Mouse (Mus musculus) hindbrain, embryonic 12.5 days (tissue): ENCODE results near the gene Fkbpl. TPM values are rescaled to one million over a fixed set of nuclear protein-coding genes. Genes with fewer than 3 reads are reported as not detected.

Experiments used
- ATAC-seq: fragments of 200-750 bp; cut with Nextera tagmentation; 2 replicates; pipeline ENCODE4 v1.8.0; 2017; ENCODE audit warnings: moderate TSS enrichment; ENCODE audit not compliant: low FRiP score
- H3K27ac ChIP-seq: fragments of 300-500 bp; sonication (generic); 2 replicates; pipeline ENCODE4 v1.5.1; 2016; ENCODE audit warnings: mild to moderate bottlenecking
- H3K27me3 ChIP-seq: fragments of 300-500 bp; sonication (generic); 2 replicates; pipeline ENCODE4 v1.6.1; 2016; ENCODE audit warnings: mild to moderate bottlenecking
- H3K36me3 ChIP-seq: fragments of 300-500 bp; sonication (generic); 2 replicates; pipeline ENCODE4 v1.6.1; 2016; ENCODE audit warnings: mild to moderate bottlenecking
- H3K4me1 ChIP-seq: fragments of 300-500 bp; sonication (generic); 2 replicates; pipeline ENCODE4 v1.6.1; 2016
- H3K4me2 ChIP-seq: fragments of 300-500 bp; sonication (generic); replicated peaks from 2 replicates; pipeline ENCODE4 v1.6.1; 2016; ENCODE audit warnings: mild to moderate bottlenecking
- H3K4me3 ChIP-seq: fragments of 300-500 bp; sonication (generic); 2 replicates; pipeline ENCODE4 v1.5.1; 2016; ENCODE audit warnings: mild to moderate bottlenecking
- H3K9ac ChIP-seq: fragments of 300-500 bp; sonication (generic); 2 replicates; pipeline ENCODE4 v1.6.1; 2016; ENCODE audit warnings: mild to moderate bottlenecking, moderate library complexity
- H3K9me3 ChIP-seq: fragments of 300-500 bp; sonication (generic); replicated peaks from 2 replicates; pipeline ENCODE4 v1.6.1; 2016; ENCODE audit warnings: mild to moderate bottlenecking
- WGBS: fragments of 180-500 bp; shearing (Covaris S2); methylation state at CpG from one replicate; pipeline ENCODE4 v1.1.7; 2016; 5-methylcytosine and 5-hydroxymethylcytosine counted together
- polyA plus RNA-seq: library from polyadenylated mRNA; unstranded; fragments of >200 nt; fragmentation: Nextera tagmentation; extraction: Ambion mirVana; gene quantifications from 2 replicates; pipeline ENCODE4 v1.2.1, GENCODE M21; 2016

The Fkbpl gene
- polyA plus RNA-seq, 1 experiment from 2014 or later: 15.7 TPM

DNA sequence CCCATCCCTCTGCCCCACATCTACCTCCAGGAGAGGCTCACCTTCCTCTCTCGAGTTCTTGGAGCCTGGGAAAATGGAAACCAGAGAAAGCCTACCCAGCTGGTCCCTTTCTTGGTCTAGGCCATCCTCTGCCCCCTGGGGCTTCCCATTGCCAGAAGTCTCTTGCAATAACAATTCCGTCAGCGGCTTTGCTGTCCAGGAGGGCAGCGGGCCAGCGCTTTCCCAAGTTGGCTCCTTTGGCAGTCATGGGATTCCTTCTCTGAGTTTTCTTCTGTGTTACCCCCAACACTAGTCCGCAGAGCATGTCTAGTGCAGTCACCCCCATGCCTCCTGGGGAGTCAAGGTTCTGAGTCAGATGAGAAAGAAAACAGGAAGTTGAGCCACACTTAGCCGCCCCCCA lies 48.3 kb downstream of the Fkbpl start:
- H3K9ac ChIP-seq: no peak overlapping the region
- no peak overlapping the region for H3K27ac ChIP-seq
- 59% methylated on average over 7 of the region's 7 CpGs for WGBS

More for the DNA sequence above, 48.3 kb downstream of the Fkbpl start:
- no peak for ATAC-seq
- no peaks in the 10 kb centered on the region for H3K36me3 ChIP-seq
- no peak overlapping the region for H3K4me2 ChIP-seq
- H3K4me1 ChIP-seq: no peaks in the 10 kb centered on the region
- H3K27me3 ChIP-seq: peaks cover 5% of the 10 kb centered on the region; the same call in 1 of the 2 replicates
- no peak overlapping the region for H3K4me3 ChIP-seq
- H3K9me3 ChIP-seq: no peaks in the 10 kb centered on the region

Other genes starting within 250 kb of the Fkbpl start
- 1.9 and 2.5 TPM in 2 replicates for gene BC051142, start 245.9 kb upstream of the Fkbpl start, polyA plus RNA-seq
- gene Btnl4, start 167.4 kb upstream of the Fkbpl start, polyA plus RNA-seq: not detected in 2 replicates
- not detected in 2 replicates for gene Btnl6, start 127.4 kb upstream of the Fkbpl start, polyA plus RNA-seq
- 8.9 and 13.1 TPM in 2 replicates for gene Notch4, start 80.5 kb upstream of the Fkbpl start, polyA plus RNA-seq
- 3.5 and 4.3 TPM in 2 replicates for gene Gpsm3, start 55.0 kb upstream of the Fkbpl start, polyA plus RNA-seq
- gene Pbx2, start 53.5 kb upstream of the Fkbpl start, polyA plus RNA-seq: 17.9 and 18.7 TPM in 2 replicates
- 1.9 and 2.9 TPM in 2 replicates for gene Ager, start 46.9 kb upstream of the Fkbpl start, polyA plus RNA-seq
- 214 and 228 TPM in 2 replicates for gene Rnf5, start 41.1 kb upstream of the Fkbpl start, polyA plus RNA-seq
- gene Agpat1, start 40.5 kb upstream of the Fkbpl start, polyA plus RNA-seq: 76.9 and 79.0 TPM in 2 replicates
- 5.3 and 7.4 TPM in 2 replicates for gene Egfl8, start 28.8 kb upstream of the Fkbpl start, polyA plus RNA-seq
- gene Ppt2, start 16.3 kb upstream of the Fkbpl start, polyA plus RNA-seq: 20.9 and 21.7 TPM in 2 replicates
- gene Prrt1, start 15.2 kb upstream of the Fkbpl start, polyA plus RNA-seq: 3.0 and 3.1 TPM in 2 replicates
- 114 and 119 TPM in 2 replicates for gene Atf6b, start 2.4 kb downstream of the Fkbpl start, polyA plus RNA-seq
- gene Tnxb, start 25.8 kb downstream of the Fkbpl start, polyA plus RNA-seq: 0.04 and 0.05 TPM in 2 replicates
- not detected in 2 replicates for gene C4b, start 99.1 kb downstream of the Fkbpl start, polyA plus RNA-seq
- not detected in 2 replicates for gene Cyp21a1, start 159.8 kb downstream of the Fkbpl start, polyA plus RNA-seq
- 25.0 and 26.7 TPM in 2 replicates for gene Stk19, start 192.2 kb downstream of the Fkbpl start, polyA plus RNA-seq
- 62.5 and 70.2 TPM in 2 replicates for gene Dxo, start 192.3 kb downstream of the Fkbpl start, polyA plus RNA-seq
- gene Skiv2l, start 205.4 kb downstream of the Fkbpl start, polyA plus RNA-seq: 64.9 and 65.8 TPM in 2 replicates
- 95.2 and 111 TPM in 2 replicates for gene Nelfe, start 205.6 kb downstream of the Fkbpl start, polyA plus RNA-seq
- gene Cfb, start 217.8 kb downstream of the Fkbpl start, polyA plus RNA-seq: 2.2 TPM in 2 replicates
- 12.0 and 12.8 TPM in 2 replicates for gene Zbtb12, start 234.7 kb downstream of the Fkbpl start, polyA plus RNA-seq
- 0.10 and 0.29 TPM in 2 replicates for gene Gm20547, start 237.3 kb downstream of the Fkbpl start, polyA plus RNA-seq